Mouse (Mus musculus): ENCODE results near the gene Gm42417. TPM values are rescaled to one million over a fixed set of nuclear protein-coding genes. Genes with fewer than 3 reads are reported as not detected.

Gene Gm42417
- total and polyA plus RNA-seq, 2 experiments from 2014 or later, result not detected

- Histone ChIP-seq H3K27ac (no peak overlapping the region), H3K27me3 (ENCODE audit: insufficient read depth, low read length) (no peaks in the 10 kb centered on the region), H3K4me3 (ENCODE audit: low read length) (no peak overlapping the region), H3K4me1 (ENCODE audit: insufficient read depth, low read length) (no peaks in the 10 kb centered on the region), H3K36me3 (ENCODE audit: insufficient read depth, low read length) (peaks cover 19% of the 10 kb centered on the region), H3K9ac (replicated peaks; ENCODE audit: low read length) (no peak overlapping the region), H3K9me3 (ENCODE audit: low read length) (no peaks in the 10 kb centered on the region), H3K4me2 (ENCODE audit: low read depth, low read length) (no peak overlapping the region)
- TF ChIP-seq CTCF (IDR thresholded peaks at IDR 0.05; ENCODE audit: low read depth), result peak; percentile 93
- ATAC-seq (peak; percentile 43), DNase-seq (ENCODE audit: low spot score) (peak; percentile 85)
- WGBS, result 5% methylated on average over 3 of the region's 3 CpGs
These were observed 38.0 kb downstream of the Gm42417 start for GRCm38 (mm10) chr1:36501261-36501660.

- WGBS, result 48% methylated on average over 2 of the region's 2 CpGs
- Histone ChIP-seq H3K27ac (no peak overlapping the region), H3K36me3 (ENCODE audit: insufficient read depth, low read length) (peaks cover 19% of the 10 kb centered on the region), H3K9ac (replicated peaks; ENCODE audit: low read length) (no peak overlapping the region), H3K4me3 (ENCODE audit: low read length) (no peak overlapping the region), H3K4me1 (ENCODE audit: insufficient read depth, low read length) (no peaks in the 10 kb centered on the region), H3K27me3 (ENCODE audit: insufficient read depth, low read length) (no peaks in the 10 kb centered on the region), H3K4me2 (ENCODE audit: low read depth, low read length) (no peak overlapping the region), H3K9me3 (ENCODE audit: low read length) (no peaks in the 10 kb centered on the region)
- no peak for DNase-seq (ENCODE audit: low spot score)
- TF ChIP-seq CTCF (IDR thresholded peaks at IDR 0.05; ENCODE audit: low read depth), result no peak
- no peak for ATAC-seq
These were observed 41.9 kb downstream of the Gm42417 start for GRCm38 (mm10) chr1:36497312-36497711.

GRCm38 (mm10) chr1:36496719-36497118, 42.5 kb downstream of the Gm42417 start:
- WGBS, result 50% methylated on average over 2 of the region's 2 CpGs
- Histone ChIP-seq H3K9me3 (ENCODE audit: low read length) (no peaks in the 10 kb centered on the region), H3K27ac (no peak overlapping the region), H3K9ac (replicated peaks; ENCODE audit: low read length) (no peak overlapping the region), H3K4me1 (ENCODE audit: insufficient read depth, low read length) (no peaks in the 10 kb centered on the region), H3K4me3 (ENCODE audit: low read length) (no peak overlapping the region), H3K36me3 (ENCODE audit: insufficient read depth, low read length) (peaks cover 19% of the 10 kb centered on the region), H3K4me2 (ENCODE audit: low read depth, low read length) (no peak overlapping the region), H3K27me3 (ENCODE audit: insufficient read depth, low read length) (no peaks in the 10 kb centered on the region)
- ATAC-seq (peak; percentile 55; the same call in 1 of the 2 replicates), DNase-seq (ENCODE audit: low spot score) (peak; percentile 70)
- TF ChIP-seq CTCF (IDR thresholded peaks at IDR 0.05; ENCODE audit: low read depth), result peak; percentile 64

- no peak overlapping the region for H3K4me2 ChIP-seq (ENCODE audit: low read depth, low read length)
- no peak overlapping the region for H3K27ac ChIP-seq
- H3K9ac ChIP-seq (replicated peaks; ENCODE audit: low read length), result no peak overlapping the region
- WGBS, result 81% methylated on average over 6 of the region's 6 CpGs
- H3K4me3 ChIP-seq (ENCODE audit: low read length), result no peak overlapping the region
- ATAC-seq (no peak), DNase-seq (ENCODE audit: low spot score) (no peak)
- no peaks in the 10 kb centered on the region for H3K36me3 ChIP-seq (ENCODE audit: insufficient read depth, low read length)
- no peaks in the 10 kb centered on the region for H3K27me3 ChIP-seq (ENCODE audit: insufficient read depth, low read length)
- no peaks in the 10 kb centered on the region for H3K4me1 ChIP-seq (ENCODE audit: insufficient read depth, low read length)
- TF ChIP-seq CTCF (IDR thresholded peaks at IDR 0.05; ENCODE audit: low read depth), result no peak
- H3K9me3 ChIP-seq (ENCODE audit: low read length), result no peaks in the 10 kb centered on the region
These were observed 45.9 kb downstream of the Gm42417 start for GRCm38 (mm10) chr1:36493299-36493698.

GRCm38 (mm10) chr1:36492416-36493139, 46.7 kb downstream of the Gm42417 start:
- 51% methylated on average over 9 of the region's 9 CpGs for WGBS
- Histone ChIP-seq H3K4me3 (ENCODE audit: low read length) (no peak overlapping the region), H3K27ac (no peak overlapping the region), H3K36me3 (ENCODE audit: insufficient read depth, low read length) (no peaks in the 10 kb centered on the region), H3K4me2 (ENCODE audit: low read depth, low read length) (no peak overlapping the region), H3K27me3 (ENCODE audit: insufficient read depth, low read length) (no peaks in the 10 kb centered on the region), H3K9me3 (ENCODE audit: low read length) (no peaks in the 10 kb centered on the region), H3K9ac (replicated peaks; ENCODE audit: low read length) (no peak overlapping the region), H3K4me1 (ENCODE audit: insufficient read depth, low read length) (no peaks in the 10 kb centered on the region)
- DNase-seq (ENCODE audit: low spot score), result peak; percentile 57
- TF ChIP-seq CTCF (IDR thresholded peaks at IDR 0.05; ENCODE audit: low read depth), result peak; percentile 71
- ATAC-seq, result peak; percentile 80

- ATAC-seq (no peak), DNase-seq (ENCODE audit: low spot score) (no peak)
- no peak for TF ChIP-seq CTCF (IDR thresholded peaks at IDR 0.05; ENCODE audit: low read depth)
These were observed 49.6 kb downstream of the Gm42417 start for GRCm38 (mm10) chr1:36489661-36490060.

GRCm38 (mm10) chr1:36487111-36487510, 52.1 kb downstream of the Gm42417 start:
- H3K36me3 ChIP-seq (ENCODE audit: insufficient read depth, low read length), result no peaks in the 10 kb centered on the region
- no peak overlapping the region for H3K4me2 ChIP-seq (ENCODE audit: low read depth, low read length)
- no peaks in the 10 kb centered on the region for H3K9me3 ChIP-seq (ENCODE audit: low read length)
- H3K27ac ChIP-seq, result no peak overlapping the region
- no peak overlapping the region for H3K9ac ChIP-seq (replicated peaks; ENCODE audit: low read length)
- WGBS, result 58% methylated on average over 9 of the region's 9 CpGs
- no peak overlapping the region for H3K4me3 ChIP-seq (ENCODE audit: low read length)
- H3K4me1 ChIP-seq (ENCODE audit: insufficient read depth, low read length), result no peaks in the 10 kb centered on the region
- TF ChIP-seq CTCF (IDR thresholded peaks at IDR 0.05; ENCODE audit: low read depth), result no peak
- DNase-seq (ENCODE audit: low spot score) (no peak), ATAC-seq (no peak)
- no peaks in the 10 kb centered on the region for H3K27me3 ChIP-seq (ENCODE audit: insufficient read depth, low read length)

More at GRCm38 (mm10) chr1:36489661-36490060, 49.6 kb downstream of the Gm42417 start:
- Histone ChIP-seq H3K9ac (replicated peaks; ENCODE audit: low read length) (no peak overlapping the region), H3K27me3 (ENCODE audit: insufficient read depth, low read length) (no peaks in the 10 kb centered on the region), H3K4me2 (ENCODE audit: low read depth, low read length) (no peak overlapping the region), H3K4me3 (ENCODE audit: low read length) (no peak overlapping the region), H3K4me1 (ENCODE audit: insufficient read depth, low read length) (no peaks in the 10 kb centered on the region), H3K27ac (no peak overlapping the region), H3K36me3 (ENCODE audit: insufficient read depth, low read length) (no peaks in the 10 kb centered on the region), H3K9me3 (ENCODE audit: low read length) (no peaks in the 10 kb centered on the region)
- 61% methylated on average over 6 of the region's 6 CpGs for WGBS
